Mouse (Mus musculus) testis, adult 2 months (tissue): ENCODE data around the gene Slc15a3.

Source experiments
- CTCF ChIP-seq: fragments of 200-500 bp; IDR thresholded peaks from 2 replicates; pipeline ENCODE4 v1.5.1; 2012; ENCODE audit warnings: low read depth, mild to moderate bottlenecking, inconsistent platforms, low read length, moderate library complexity; ENCODE audit not compliant: control insufficient read depth, insufficient read depth, insufficient replicate concordance
- POLR2A ChIP-seq: fragments of 200-500 bp; IDR thresholded peaks from 2 replicates; pipeline ENCODE4 v1.6.1; 2012; ENCODE audit warnings: low read depth, mild to moderate bottlenecking, inconsistent platforms, low read length, moderate library complexity; ENCODE audit not compliant: control insufficient read depth

GRCm38 (mm10) chr19:10856520-10856919 is 17.0 kb downstream of the Slc15a3 start:
- TF ChIP-seq CTCF (no peak), POLR2A (no peak)
